Mouse (Mus musculus) mouse embryonic stem cell (cell line): ENCODE measurements around the gene Zcchc18.
"Not testable (repeated sequence)": the region's sequence is repeated elsewhere in the genome, so short reads cannot be mapped to it uniquely, and the experiment has no call there.

Experiments
- in situ Hi-C, 2 experiments: fragments of 300-500 bp; cut with MboI; formaldehyde crosslinking; loops; 1 replicate in 1 of 2; 3 replicates in 1 of 2; pipeline ENCODE4 v1.14.3; 2019 to 2020; ENCODE audit warnings: low sequenced_read_pairs in 2 of 2, low pct_unique_long_range_greater_than_20kb in 1 of 2, mixed read lengths in 1 of 2; ENCODE audit not compliant: unreplicated experiment in 1 of 2

Gene Zcchc18

GRCm38 (mm10) chrX:136992978-136993547 is at the start of gene Zcchc18:
Gene Zcchc18 (plus strand): TSS chrX:136993155.
- in situ Hi-C loops = no loop called here

- in situ Hi-C loops = not testable (repeated sequence)
Observed at GRCm38 (mm10) chrX:136957583-136958279, 35.2 kb upstream of the Zcchc18 start.

- in situ Hi-C loops = not testable (repeated sequence)
Observed at GRCm38 (mm10) chrX:136958300-136958699, 34.7 kb upstream of the Zcchc18 start.

- in situ Hi-C loops = no loop called here
Observed at GRCm38 (mm10) chrX:136959688-136960087, 33.3 kb upstream of the Zcchc18 start.

- in situ Hi-C loops = not testable (repeated sequence)
Observed at GRCm38 (mm10) chrX:136975397-136975796, 17.6 kb upstream of the Zcchc18 start, which contains the start of gene Tmsb15b2. Gene Tmsb15b2 (minus strand): TSS chrX:136975497.

GRCm38 (mm10) chrX:136976424-136977084 is 16.4 kb upstream of the Zcchc18 start, which contains the start of the genes Tmsb15l and Tmsb15b1:
Gene Tmsb15l (minus strand): TSS chrX:136976869.
Gene Tmsb15b1 (minus strand): TSS chrX:136976874.
- in situ Hi-C loops = no loop called here

- in situ Hi-C loops = no loop called here
Observed at GRCm38 (mm10) chrX:136978616-136979015, 14.3 kb upstream of the Zcchc18 start.

GRCm38 (mm10) chrX:136986039-136986438 is 6.9 kb upstream of the Zcchc18 start:
- in situ Hi-C loops = loop anchor here in 1 of 2 experiments (10.0 kb wide), 1 partner anchor 159 kb away; no protein-coding TSS in a partner anchor

- in situ Hi-C loops = no loop called here
Observed at GRCm38 (mm10) chrX:136991274-136991673, 1.7 kb upstream of the Zcchc18 start.

GRCm38 (mm10) chrX:136992191-136992965 is 577 bp upstream of the Zcchc18 start:
- in situ Hi-C loops = no loop called here

GRCm38 (mm10) chrX:136993641-136994040 is 686 bp downstream of the Zcchc18 start:
- in situ Hi-C loops = no loop called here

GRCm38 (mm10) chrX:136996256-136996655 is 3.3 kb downstream of the Zcchc18 start:
- in situ Hi-C loops = no loop called here

GRCm38 (mm10) chrX:137015099-137015709 is 22.2 kb downstream of the Zcchc18 start:
- in situ Hi-C loops = loop anchor here in 1 of 2 experiments (5.0 kb wide), 1 partner anchor 52 kb away; no protein-coding TSS in a partner anchor

GRCm38 (mm10) chrX:137017668-137018067 is 24.7 kb downstream of the Zcchc18 start:
- in situ Hi-C loops = loop anchor here in 1 of 2 experiments (5.0 kb wide), 1 partner anchor 50 kb away; no protein-coding TSS in a partner anchor

GRCm38 (mm10) chrX:137019310-137019709 is 26.4 kb downstream of the Zcchc18 start:
- in situ Hi-C loops = loop anchor here in 1 of 2 experiments (5.0 kb wide), 1 partner anchor 48 kb away; no protein-coding TSS in a partner anchor

- in situ Hi-C loops = no loop called here
Observed at GRCm38 (mm10) chrX:137030916-137031315, 38.0 kb downstream of the Zcchc18 start.

- in situ Hi-C loops = no loop called here
Observed at GRCm38 (mm10) chrX:137031726-137032125, 38.8 kb downstream of the Zcchc18 start.

GRCm38 (mm10) chrX:137034322-137034721 is 41.4 kb downstream of the Zcchc18 start:
- in situ Hi-C loops = no loop called here
